Mouse (Mus musculus) c-Kit-positive CD71-positive TER-119-negative erythroid progenitor cells, embryonic 14.5 days (primary cell): Measurements from ENCODE around the gene Ifi35.
"Not testable (repeated sequence)": the region's sequence is repeated elsewhere in the genome, so short reads cannot be mapped to it uniquely, and the experiment has no call there.

Experiments used
- DNase-seq: peaks from one replicate; pipeline ENCODE4 v3.0.0-alpha.2; 2013; ENCODE audit warnings: low read depth

The Ifi35 gene

GRCm38 (mm10) chr11:101468731-101469130, 20.5 kb downstream of the Ifi35 start:
- no peak for DNase-seq

GRCm38 (mm10) chr11:101469155-101469554, 20.9 kb downstream of the Ifi35 start:
- DNase-seq = no peak

GRCm38 (mm10) chr11:101470206-101470605, 22.0 kb downstream of the Ifi35 start:
- no peak for DNase-seq

GRCm38 (mm10) chr11:101471926-101472325, 23.7 kb downstream of the Ifi35 start:
- no peak for DNase-seq

- DNase-seq = no peak
Measured at GRCm38 (mm10) chr11:101472336-101472735, 24.1 kb downstream of the Ifi35 start.

- DNase-seq = not testable (repeated sequence)
Measured at GRCm38 (mm10) chr11:101473686-101474085, 25.5 kb downstream of the Ifi35 start.

GRCm38 (mm10) chr11:101474298-101474697, 26.1 kb downstream of the Ifi35 start:
- no peak for DNase-seq

- DNase-seq = not testable (repeated sequence)
Measured at GRCm38 (mm10) chr11:101476361-101476760, 28.2 kb downstream of the Ifi35 start.

GRCm38 (mm10) chr11:101477194-101477551, 29.0 kb downstream of the Ifi35 start:
- no peak for DNase-seq

- no peak for DNase-seq
Measured at GRCm38 (mm10) chr11:101477552-101478211, 29.5 kb downstream of the Ifi35 start.

- DNase-seq = no peak
Measured at GRCm38 (mm10) chr11:101479171-101479635, 31.0 kb downstream of the Ifi35 start.

GRCm38 (mm10) chr11:101480912-101481311, 32.7 kb downstream of the Ifi35 start:
- DNase-seq = no peak

- no peak for DNase-seq
Measured at GRCm38 (mm10) chr11:101483804-101484203, 35.6 kb downstream of the Ifi35 start.

- DNase-seq = no peak
Measured at GRCm38 (mm10) chr11:101484245-101484644, 36.0 kb downstream of the Ifi35 start.

GRCm38 (mm10) chr11:101484814-101485213, 36.6 kb downstream of the Ifi35 start:
- DNase-seq = no peak

GRCm38 (mm10) chr11:101485509-101486028, 37.4 kb downstream of the Ifi35 start:
- DNase-seq = peak; percentile 78

- no peak for DNase-seq
Measured at GRCm38 (mm10) chr11:101486126-101486525, 37.9 kb downstream of the Ifi35 start.

GRCm38 (mm10) chr11:101506269-101506780, 58.1 kb downstream of the Ifi35 start:
- DNase-seq = no peak

GRCm38 (mm10) chr11:101507090-101507489, 58.9 kb downstream of the Ifi35 start:
- no peak for DNase-seq
